Mouse (Mus musculus) layer of hippocampus, postnatal 10 days (tissue): ENCODE results near the gene Slc35a3. TPM values are rescaled to one million over a fixed set of nuclear protein-coding genes. Genes with fewer than 3 reads are reported as not detected.
"Not testable (repeated sequence)": the region's sequence is repeated elsewhere in the genome, so short reads cannot be mapped to it uniquely, and the experiment has no call there.

Experiments
- DNase-seq, 2 experiments: peaks; one replicate each; pipeline ENCODE4 v3.0.0; 2021; ENCODE audit warnings: low spot score in 2 of 2
- long read RNA-seq: library from polyadenylated mRNA; stranded (forward); transcript quantifications from one replicate; pipeline ENCODE4 v2.0.0, GENCODE M21; 2023
- total RNA-seq, 2 experiments: library from RNA; stranded (reverse); gene quantifications; 2 replicates each; pipeline ENCODE4 v1.2.3; 2021

Slc35a3 gene
- total RNA-seq: 10 to 100 TPM; 15.2 to 16.9 TPM
- long read RNA-seq, full-length matches to known transcripts: 6 of 10 reads
- long read RNA-seq, partial matches to known transcripts: 0 of 10 reads
- long read RNA-seq, other reads (novel, unspliced or antisense): 4 of 10 reads

- DNase-seq: no peak
Observed at GRCm38 (mm10) chr3:116712436-116712881, at the start of gene Slc35a3. Gene Slc35a3, minus strand, starts transcription at chr3:116712831.

DNA sequence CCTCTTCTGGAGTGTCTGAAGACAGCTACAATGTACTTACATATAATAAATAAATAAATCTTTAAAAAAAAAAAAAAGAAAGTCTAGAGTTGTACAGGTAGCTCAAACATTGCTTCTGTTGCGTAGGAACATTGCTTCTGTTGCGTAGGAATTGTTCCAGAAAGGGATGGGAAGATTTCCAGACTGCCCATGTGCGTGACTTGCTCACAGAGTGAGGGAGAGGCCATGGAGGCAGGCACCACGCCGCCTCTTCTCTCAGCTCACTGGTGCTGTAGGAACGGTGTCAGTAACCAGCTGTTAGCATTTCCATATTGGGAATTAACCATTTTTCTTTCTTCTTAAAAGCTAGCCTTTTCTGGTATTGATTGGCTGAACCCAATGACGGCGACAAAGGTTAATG, 40.2 kb upstream of the Slc35a3 start:
- no peak for DNase-seq

DNA sequence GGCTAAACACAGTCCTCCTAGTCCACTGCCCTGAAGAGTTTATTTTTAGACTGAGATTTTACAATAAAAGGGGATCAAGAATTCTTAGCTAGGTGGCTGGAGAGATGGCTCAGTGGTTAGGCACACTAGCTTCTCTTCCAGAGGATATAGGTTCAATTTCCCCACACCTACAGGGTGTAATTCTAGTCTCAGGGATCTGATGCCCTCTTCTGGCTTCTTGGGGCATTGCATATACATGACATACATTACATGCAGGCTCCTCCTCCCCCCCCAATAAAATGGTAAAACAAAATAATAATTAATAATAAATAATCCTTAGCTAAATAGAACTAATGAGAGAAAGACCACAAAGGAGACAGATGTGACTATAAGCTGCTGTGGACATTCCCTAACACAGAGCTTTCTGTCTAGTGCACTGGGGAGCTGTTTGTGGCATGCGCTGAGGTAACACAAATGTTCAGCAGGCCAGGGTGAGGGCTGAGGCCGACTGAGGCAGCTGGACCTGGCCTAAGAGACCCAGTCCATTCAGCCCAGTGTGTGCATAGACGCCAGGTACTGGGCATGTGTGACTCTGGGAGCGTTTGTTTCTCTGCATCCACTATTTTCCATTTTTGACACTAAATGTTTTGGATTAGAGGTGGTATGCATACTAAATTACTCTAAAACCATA, 38.7 kb upstream of the Slc35a3 start:
- peak; percentile 16 to 56 for DNase-seq

DNA sequence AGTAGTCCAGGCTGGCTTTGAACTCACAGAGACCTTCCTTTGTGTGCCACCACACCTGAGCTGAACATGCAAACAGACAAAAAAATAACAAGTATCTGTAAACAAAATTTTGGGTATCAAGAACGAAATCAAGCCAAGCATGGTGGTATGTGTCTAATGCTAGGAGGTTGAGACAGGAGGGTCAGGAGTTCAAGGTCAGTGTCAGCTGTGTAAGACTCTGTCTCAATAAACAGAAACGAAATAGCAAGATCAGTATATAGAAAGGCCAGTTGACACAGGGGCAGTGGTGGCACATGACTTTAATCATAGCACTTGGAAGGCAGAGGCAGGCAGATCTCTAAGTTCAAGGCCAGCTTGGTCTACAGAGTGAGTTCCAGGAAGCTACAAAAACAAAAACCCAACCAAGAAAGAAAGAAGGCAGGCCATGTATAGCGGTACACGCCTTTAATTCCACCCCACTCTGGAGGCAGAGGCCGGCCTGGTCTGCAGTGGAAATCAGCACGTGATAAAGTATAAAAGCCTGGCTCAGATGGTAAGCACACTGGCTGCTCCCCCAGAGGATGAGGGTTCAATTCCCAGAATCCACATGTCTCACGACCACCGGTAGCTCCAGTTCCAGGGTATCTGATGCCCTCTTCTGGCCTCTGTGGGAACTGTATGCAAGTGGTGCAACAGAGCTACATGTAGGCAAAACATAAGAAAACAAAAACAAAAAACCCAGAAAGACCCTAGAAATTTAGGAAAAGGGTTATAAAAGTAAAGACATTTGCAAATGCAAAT, 36.0 kb upstream of the Slc35a3 start:
- DNase-seq: peak; percentile 51 to 57

DNA sequence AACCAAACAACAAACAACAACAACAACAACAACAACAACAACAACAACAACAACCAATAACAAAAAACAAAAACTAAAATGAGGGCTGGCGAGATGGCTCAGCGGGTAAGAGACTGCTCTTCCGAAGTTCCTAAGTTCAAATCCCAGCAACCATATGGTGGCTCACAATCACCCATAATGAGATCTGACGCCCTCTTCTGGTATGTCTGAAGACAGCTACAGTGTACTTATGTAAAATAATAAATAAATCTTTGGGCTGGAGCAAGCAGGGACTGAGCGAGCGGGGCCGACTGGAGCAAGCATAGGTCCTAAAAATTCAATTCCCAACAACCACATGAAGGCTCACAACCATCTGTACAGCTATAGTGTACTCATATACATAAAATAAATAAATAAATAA, 35.0 kb upstream of the Slc35a3 start:
- not testable (repeated sequence) for DNase-seq

- no peak for DNase-seq
Observed at GRCm38 (mm10) chr3:116740963-116741362, 28.3 kb upstream of the Slc35a3 start.

GRCm38 (mm10) chr3:116740106-116740505, 27.5 kb upstream of the Slc35a3 start:
- DNase-seq: no peak

- no peak for DNase-seq
Observed at GRCm38 (mm10) chr3:116737326-116737731, 24.7 kb upstream of the Slc35a3 start.

DNA sequence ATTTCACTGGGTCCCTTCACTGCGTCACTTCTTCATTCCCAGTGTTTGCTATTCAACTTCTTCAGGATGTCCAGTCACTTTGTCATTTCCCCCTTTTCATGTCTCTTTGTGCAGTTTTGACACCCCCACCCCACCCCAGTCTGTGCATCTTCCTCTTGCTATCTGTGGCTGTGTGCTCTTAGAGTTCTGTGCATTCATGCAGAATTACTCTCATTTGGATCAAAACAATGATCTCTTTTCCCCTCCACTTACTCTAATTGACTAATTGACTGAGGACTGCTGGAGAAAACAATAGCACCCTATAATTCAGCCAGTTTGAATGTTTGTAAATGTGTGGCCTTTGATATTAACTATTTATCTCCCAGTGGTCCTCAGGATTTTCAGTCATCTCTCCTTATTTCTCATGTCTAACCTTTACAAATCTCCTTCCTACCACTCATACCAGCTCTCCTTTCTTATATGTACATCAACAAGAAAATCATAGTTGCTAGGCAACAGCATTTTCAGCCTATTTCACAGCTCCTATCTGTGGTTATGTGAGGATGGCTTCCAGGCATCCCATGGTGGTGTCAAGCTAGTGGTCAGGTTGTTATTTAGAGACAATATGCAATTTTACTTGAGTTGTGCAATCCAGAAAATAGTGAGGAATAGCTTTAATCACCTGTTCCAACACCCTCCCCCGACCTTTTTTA, 17.0 kb upstream of the Slc35a3 start:
- no peak for DNase-seq

GRCm38 (mm10) chr3:116726807-116727206, 14.2 kb upstream of the Slc35a3 start:
- DNase-seq: no peak

DNA sequence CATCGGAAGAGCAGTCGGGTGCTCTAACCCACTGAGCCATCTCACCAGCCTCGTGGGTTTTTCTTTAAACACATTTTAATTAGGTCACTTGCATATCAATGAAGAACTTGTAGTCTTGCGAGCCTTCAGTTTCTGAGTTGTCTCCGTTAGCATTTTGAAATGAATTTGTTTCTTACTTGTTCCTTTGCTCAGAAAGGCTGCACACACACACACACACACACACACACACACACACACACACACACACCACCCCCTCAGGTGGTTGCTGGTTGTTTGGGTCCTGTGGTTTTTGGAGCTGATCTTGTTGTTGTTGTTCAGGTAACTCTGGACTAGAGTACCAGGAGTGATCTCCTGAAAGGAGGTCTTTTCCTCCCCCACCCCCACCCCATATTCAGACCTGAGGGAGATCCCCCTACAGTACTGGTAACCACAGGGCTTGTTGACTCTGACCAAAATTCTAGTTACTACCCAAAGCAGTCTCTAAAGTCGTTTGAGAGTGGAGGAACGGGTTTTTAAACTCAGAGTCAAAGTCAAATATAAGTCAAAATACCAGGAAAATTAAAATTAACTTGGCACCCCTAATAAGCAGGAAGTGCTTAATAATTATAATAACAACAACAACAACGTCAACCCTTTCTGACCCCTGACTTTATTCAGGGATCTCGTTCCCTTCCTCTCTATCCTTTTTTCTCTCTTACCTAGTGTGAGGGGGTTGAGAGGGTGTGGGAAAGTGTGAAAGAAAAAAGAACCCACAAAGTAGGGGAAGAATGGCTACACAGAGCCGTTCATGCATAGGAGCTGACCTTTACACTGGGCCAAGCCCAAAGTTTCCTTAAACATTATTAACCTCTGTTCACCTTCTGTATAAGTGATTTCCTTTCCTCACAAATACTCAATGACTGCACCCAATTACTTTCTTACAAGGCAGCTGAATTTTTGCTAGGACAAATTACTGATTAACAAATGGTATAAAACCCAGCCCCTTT, 11.2 kb upstream of the Slc35a3 start:
- DNase-seq: no peak

GRCm38 (mm10) chr3:116722980-116723379, 10.3 kb upstream of the Slc35a3 start:
- DNase-seq: no peak

DNA sequence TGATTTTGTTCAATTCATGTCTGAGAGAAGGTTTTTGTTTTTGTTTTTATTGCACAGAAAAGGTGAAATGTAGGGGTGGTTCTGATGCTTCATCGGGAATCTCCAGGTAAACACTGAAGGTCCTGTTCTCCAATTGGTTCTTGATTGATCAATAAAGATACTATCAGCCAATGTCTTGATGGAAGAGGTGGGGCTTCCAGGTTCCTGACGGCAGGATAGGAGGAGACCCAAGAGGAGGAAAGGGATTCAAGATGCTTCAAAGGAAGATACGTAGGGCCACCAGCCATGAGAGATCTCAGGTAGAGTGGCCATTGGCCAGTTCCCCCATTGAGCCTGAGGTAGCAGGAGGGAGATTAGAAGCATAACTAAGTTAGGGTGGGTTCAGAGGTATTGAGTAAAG, 6.3 kb upstream of the Slc35a3 start:
- no peak for DNase-seq

- no peak for DNase-seq
Observed at GRCm38 (mm10) chr3:116713031-116713430, 400 bp upstream of the Slc35a3 start.

- DNase-seq: peak; percentile 85 to 91
Observed at GRCm38 (mm10) chr3:116711624-116712435, 801 bp downstream of the Slc35a3 start.

- DNase-seq: no peak
Observed at GRCm38 (mm10) chr3:116710941-116711340, 1.7 kb downstream of the Slc35a3 start.

- no peak for DNase-seq
Observed at GRCm38 (mm10) chr3:116705637-116706204, 6.9 kb downstream of the Slc35a3 start.

GRCm38 (mm10) chr3:116703835-116704234, 8.8 kb downstream of the Slc35a3 start:
- DNase-seq: no peak

DNA sequence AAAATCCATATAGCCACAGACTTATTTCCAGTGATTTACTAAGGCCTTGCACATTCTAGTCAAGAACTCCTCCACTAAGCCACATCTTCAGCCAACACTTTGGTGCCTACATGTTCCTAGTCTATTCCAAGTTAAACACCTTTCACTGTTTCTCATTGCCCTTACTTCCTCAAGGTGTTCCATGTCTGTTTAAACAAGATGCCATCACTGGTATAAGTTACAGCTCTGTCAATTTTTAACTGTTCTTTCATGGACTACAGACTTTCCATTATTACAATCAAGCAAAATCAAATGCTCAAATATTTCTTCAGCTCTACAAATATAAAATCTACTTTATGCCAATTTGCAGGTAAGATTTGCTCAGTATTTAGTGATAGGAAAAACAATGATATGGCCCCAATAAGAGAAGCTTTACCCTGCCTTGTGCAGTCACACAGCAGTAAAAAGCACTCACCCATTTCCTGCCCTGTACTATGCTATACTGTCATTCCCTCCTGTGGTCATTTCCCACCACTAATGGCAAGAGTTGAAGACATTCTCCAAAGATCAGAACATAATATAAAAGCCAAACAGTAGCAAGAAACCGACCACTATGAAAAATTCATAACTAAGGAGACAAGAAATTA, 9.9 kb downstream of the Slc35a3 start:
- DNase-seq: no peak
